Mouse (Mus musculus) C2C12 (cell line): Measurements from ENCODE around the gene Ifnar1.

Experiments
- CEBPB ChIP-seq: IDR thresholded peaks from one replicate; pipeline ENCODE4 v1.6.1; 2011; ENCODE audit warnings: low read depth, mild to moderate bottlenecking, control low read depth, moderate library complexity
- CTCF ChIP-seq: IDR thresholded peaks from one replicate; pipeline ENCODE4 v1.5.1; 2011; ENCODE audit not compliant: control insufficient read depth, insufficient read depth, insufficient read length
- MAX ChIP-seq: IDR thresholded peaks from one replicate; pipeline ENCODE4 v1.6.1; 2011; ENCODE audit warnings: mild to moderate bottlenecking, control low read depth
- MYOD1 ChIP-seq: IDR thresholded peaks from one replicate; pipeline ENCODE4 v1.6.1; 2011; ENCODE audit warnings: low read depth; ENCODE audit not compliant: control insufficient read depth, insufficient read length

GRCm38 (mm10) chr16:91463400-91463799 is 21.6 kb upstream of the Ifnar1 start:
- TF ChIP-seq CTCF (no peak), CEBPB (no peak), MYOD1 (no peak), MAX (no peak)
